Mouse (Mus musculus): ENCODE results near the gene Rbfox1.

Gene Rbfox1

DNA sequence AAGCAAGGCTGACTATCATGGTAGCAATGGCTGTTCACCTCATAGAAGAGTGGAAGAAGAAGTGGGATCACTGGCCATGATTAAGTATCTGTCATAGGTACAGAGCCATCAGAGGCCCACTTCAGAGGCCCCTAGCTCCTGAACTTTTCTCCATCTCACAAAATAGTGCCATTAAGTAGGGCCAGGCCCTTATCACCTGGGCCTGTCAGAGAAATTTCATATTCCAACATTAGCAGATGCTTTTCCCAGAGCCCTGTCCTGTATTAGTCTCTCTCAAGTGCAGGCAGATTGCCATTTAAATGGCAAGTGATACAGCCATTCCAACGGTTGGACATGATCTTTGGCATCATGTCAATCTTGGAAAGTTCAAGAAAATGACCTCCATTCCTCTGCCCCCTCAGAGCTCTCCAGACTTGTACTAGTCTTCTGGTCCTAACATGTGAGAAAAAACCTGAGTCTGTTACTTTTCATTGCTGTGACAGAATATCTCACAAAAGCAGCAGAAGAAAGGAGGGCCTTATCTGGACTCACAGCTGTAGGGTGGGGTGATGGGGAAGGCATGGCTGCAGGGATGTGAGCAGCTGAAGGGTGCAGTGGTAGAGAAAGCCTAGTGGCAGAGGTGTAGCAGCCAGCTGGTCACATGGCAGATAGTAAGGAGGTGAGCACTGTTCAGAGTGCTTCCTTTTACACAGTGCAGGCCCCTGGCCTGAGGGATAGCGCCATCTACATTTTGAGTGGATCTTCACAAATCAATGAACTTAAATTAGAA is 210.6 kb downstream of the Rbfox1 start:
- no peak for DNase-seq (ENCODE audit: low spot score)

DNA sequence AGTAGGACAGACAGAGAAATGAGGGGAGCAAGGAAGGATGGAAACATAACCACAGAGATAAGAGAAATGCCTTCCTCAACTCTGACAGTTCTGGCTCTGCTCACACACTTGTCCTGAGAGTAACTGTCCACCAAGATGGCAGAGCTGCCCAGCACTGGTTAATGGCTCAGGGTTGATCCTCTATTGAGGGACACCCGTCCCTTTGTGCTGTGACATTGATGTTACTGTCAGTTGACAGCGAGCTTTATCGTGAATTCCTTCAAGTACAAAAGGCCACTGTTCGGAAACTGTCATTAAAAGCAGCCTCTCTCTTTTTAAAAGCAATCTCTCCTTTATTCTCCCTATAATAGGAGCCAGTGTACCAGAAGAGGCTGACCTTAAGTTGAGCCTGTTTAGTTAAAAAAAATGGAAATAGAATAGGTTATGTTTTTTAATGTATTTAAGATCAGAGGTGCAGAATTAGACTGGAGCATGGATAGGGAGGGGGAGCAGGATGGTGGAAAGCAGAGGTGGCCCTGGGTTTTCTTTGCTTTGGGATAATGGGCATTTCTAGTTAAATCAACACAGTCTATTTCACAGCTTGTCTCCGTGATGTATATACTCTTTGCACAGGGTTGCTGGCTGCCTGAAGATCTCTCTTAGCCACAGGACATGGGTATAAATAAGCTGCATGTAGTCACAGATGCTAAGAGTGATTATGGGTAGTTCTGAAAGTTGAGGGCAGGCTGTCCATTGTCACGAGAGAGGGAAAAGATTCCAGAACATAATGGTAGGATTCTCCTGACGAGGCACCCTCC is 212.3 kb downstream of the Rbfox1 start:
- no peak for DNase-seq (ENCODE audit: low spot score)

DNA sequence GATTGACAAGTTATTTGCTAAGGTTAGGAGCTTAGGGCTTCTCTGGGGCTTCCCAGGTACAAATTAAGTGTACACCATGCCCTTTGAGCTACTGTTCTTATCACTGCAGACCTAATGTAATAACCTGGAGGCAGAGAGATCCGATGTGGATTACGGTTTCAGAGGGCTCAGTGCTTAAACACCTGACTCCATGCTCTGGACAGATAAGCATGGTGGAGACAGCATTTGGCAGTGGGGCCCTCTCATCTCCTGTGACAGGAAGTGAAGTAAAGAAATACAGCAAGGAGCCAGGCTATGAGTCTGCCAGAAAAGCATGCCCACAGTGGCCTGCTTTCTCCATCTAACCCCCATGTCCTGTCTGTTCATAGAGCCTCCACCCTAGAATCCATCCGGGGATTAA is 213.0 kb downstream of the Rbfox1 start:
- DNase-seq (ENCODE audit: low spot score) = no peak

- DNase-seq (ENCODE audit: low spot score) = no peak
Measured at GRCm38 (mm10) chr16:6099598-6099997, 214.4 kb downstream of the Rbfox1 start.

- DNase-seq (ENCODE audit: low spot score) = no peak
Measured at GRCm38 (mm10) chr16:6100421-6100877, 215.3 kb downstream of the Rbfox1 start.

DNA sequence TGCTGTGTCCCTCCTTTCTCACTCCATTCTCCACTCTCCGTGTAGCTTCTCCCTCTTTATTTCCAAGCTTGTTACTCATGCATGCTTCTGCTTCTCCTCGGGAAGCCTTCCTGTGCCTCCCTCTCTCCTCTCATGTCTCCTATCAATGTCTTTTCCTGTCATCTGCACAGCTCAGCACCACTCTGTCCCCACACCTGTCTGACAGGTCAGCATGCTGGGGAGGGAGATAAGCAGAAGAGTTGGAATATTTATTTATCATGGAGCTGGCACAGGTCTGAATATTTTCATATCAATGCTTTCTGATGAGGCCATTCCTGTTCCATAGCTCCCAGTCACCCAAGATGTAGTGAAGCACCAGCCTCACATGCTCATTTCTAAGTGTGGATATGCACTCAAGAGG is 218.6 kb downstream of the Rbfox1 start:
- DNase-seq (ENCODE audit: low spot score) = no peak

GRCm38 (mm10) chr16:6110121-6110520 is 225.0 kb downstream of the Rbfox1 start:
- DNase-seq (ENCODE audit: low spot score) = no peak

- DNase-seq (ENCODE audit: low spot score) = no peak
Measured at GRCm38 (mm10) chr16:6113836-6114475, 228.8 kb downstream of the Rbfox1 start.

DNA sequence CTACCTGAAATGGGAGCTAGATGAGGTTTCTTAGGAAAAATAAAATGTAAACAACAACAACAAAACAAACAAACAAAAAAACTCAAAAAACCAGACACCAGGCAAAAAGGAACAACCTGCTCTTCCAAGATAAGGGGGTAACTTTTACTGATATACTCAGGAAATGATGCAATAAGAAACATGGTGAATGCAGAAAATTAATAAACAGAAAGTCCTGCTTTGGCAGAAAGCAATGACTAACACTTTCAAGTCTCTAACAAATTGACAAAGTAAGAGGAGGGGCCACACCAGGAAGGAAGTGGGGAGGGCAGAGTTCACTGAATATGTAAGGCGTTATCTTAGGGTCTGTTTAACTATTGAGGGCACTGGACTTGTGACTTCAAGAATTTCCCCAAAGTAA is 234.3 kb downstream of the Rbfox1 start:
- no peak for DNase-seq (ENCODE audit: low spot score)

DNA sequence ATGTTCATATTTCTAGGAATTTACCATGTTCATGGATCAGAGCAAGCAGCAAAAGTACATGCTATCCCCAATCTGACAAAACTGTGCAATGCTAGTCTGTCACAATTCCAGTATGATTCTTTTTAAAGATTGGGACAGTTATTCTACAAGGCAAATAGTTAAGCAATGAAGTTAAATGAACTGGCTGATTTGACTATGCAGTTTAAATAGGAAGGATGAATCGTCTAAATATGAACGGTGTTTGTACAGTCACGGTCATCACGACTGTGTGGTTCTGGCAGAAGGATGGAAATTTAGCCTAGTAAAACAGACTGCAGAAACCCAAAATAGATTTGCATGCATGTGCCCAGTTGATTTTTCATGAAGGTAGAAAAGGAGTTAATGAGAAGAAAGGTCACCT is 236.1 kb downstream of the Rbfox1 start:
- no peak for DNase-seq (ENCODE audit: low spot score)

DNA sequence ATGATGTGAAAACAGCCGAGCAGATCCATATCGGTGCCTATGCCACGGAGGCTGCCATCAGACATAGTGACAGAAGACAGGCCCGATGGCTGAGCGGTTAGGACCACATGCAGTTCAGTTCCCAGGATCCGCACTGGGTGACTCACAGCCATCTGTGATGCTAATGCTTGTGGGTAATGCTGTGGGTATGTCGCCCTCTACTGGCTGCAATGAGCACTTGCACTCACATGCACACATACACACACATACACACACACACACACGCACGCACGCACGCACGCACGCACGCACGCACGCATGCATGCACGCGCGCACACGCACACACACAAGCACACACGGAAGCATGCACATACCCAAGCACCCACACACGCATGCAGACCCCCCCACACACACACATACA is 237.7 kb downstream of the Rbfox1 start:
- DNase-seq (ENCODE audit: low spot score) = no peak

GRCm38 (mm10) chr16:6128314-6128713 is 243.2 kb downstream of the Rbfox1 start:
- DNase-seq (ENCODE audit: low spot score) = no peak

DNA sequence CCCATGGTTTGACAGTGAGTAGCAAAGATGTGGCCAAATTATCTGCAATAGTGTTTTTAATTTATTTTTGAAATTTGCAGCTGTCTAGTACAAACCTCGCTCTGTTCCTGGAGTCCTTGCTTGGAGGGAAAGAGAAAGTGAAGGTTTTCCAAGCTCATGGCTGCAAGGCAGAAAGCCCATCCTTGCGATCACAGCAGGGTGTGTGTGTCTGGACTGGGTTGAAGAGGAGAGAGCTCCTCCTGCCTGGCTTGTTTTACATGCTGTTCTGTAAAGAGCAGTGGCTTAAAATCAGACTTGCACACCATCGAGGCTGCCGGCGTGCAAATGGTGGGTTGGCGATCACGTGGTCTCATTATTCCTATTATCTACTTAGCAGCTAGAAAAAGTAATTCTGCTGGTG is 249.9 kb downstream of the Rbfox1 start:
- no peak for DNase-seq (ENCODE audit: low spot score)

DNA sequence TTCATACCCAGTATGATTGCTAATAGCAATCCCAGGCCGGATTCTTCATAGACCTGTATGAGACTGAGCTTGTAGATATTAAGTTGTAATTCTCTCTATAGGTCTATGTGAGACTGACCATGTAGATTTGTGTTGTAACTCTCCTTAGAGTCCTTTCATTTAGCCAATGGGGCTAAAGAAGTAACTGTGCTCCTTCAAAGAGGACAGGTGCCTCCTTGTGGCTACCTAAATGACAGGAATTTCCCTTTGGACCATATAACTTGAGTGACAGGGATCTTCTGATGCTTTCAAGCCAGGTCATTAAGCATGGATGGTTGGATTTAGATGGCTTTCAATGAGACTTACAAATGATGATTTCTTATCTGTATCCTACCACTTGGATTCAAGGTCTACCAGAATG is 254.3 kb downstream of the Rbfox1 start:
- DNase-seq (ENCODE audit: low spot score) = no peak

- DNase-seq (ENCODE audit: low spot score) = no peak
Measured at GRCm38 (mm10) chr16:6147957-6148356, 262.8 kb downstream of the Rbfox1 start.

- DNase-seq (ENCODE audit: low spot score) = no peak
Measured at GRCm38 (mm10) chr16:6149345-6149744, 264.2 kb downstream of the Rbfox1 start.

DNA sequence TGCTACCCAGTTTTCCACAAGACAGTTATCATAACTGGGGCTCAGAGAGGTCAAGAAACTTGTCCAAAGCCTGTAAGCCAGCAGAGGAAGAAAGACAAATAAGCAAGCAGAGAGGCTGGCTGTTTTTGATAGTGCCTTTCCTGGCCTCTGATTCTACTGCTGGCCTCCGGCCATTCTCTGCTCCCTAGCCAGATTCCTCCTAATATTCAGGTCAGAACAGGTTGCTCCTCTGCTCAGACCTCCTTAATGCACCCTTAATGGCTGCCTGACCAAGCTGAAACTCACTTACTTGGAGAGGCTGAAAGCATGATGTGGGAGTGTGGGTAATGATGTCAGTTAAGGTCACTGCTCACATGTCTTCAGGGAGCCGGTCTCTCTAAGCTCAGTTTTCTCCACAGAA is 270.4 kb downstream of the Rbfox1 start:
- DNase-seq (ENCODE audit: low spot score) = no peak

DNA sequence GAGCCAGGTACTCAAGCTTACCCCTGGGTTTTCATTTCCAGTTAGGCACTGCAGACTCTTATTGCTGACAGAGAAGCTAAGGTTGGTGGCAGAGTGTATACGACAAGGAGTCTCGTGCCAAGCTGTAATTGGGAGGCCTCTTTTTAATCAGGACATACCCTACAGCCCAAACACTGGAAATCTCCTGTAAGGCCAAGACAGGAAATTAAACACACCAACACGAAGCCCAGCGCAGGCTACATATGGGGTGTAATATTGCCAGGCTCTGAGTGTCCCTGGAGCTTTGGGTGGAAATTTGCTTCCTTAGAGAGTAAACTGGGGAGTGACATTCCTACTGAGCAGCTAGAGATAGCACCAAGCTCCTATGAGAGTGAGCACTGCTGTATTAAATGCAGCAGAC is 279.3 kb downstream of the Rbfox1 start:
- no peak for DNase-seq (ENCODE audit: low spot score)

DNA sequence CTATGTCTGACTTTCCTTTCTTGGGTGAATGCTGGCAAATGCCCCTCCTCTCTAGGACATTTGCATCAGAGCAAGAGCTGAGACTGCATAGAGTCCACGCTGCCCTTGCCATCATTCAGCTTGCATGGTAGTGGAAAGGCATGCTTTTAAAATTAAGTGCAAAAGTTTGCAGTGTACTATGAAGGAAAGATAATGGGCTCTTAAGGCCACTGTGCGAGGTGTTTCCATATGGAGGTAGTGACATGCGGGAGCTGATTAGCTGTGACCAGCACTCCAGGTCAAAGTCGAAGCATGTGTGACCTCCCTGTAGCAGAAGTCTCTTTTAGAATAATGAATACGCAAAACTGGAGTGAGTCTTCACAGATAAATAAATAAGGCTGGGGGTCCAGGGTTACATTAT is 284.2 kb downstream of the Rbfox1 start:
- DNase-seq (ENCODE audit: low spot score) = no peak

GRCm38 (mm10) chr16:6180819-6181218 is 295.7 kb downstream of the Rbfox1 start:
- DNase-seq (ENCODE audit: low spot score) = no peak

GRCm38 (mm10) chr16:6182329-6182728 is 297.2 kb downstream of the Rbfox1 start:
- no peak for DNase-seq (ENCODE audit: low spot score)

GRCm38 (mm10) chr16:6192358-6192757 is 307.2 kb downstream of the Rbfox1 start:
- no peak for DNase-seq (ENCODE audit: low spot score)

- no peak for DNase-seq (ENCODE audit: low spot score)
Measured at GRCm38 (mm10) chr16:6206431-6206830, 321.3 kb downstream of the Rbfox1 start.

Measured in urinary bladder, postnatal 25 days (tissue).